Mouse (Mus musculus) embryonic facial prominence, embryonic 11.5 days (tissue): ENCODE results near the gene Celsr1. TPM values are rescaled to one million over a fixed set of nuclear protein-coding genes. Genes with fewer than 3 reads are reported as not detected.

Experiments
- ATAC-seq: fragments of 200-750 bp; cut with Nextera tagmentation; replicated peaks from 2 replicates; pipeline ENCODE4 v1.8.0; 2017; ENCODE audit warnings: low read depth; ENCODE audit not compliant: insufficient number of reproducible peaks, low FRiP score, low TSS enrichment
- DNase-seq: peaks from one replicate; pipeline ENCODE4 v3.0.0-alpha.2; 2015; ENCODE audit warnings: low spot score
- H3K27ac ChIP-seq: fragments of 300-500 bp; sonication (generic); replicated peaks from 2 replicates; pipeline ENCODE4 v1.5.1; 2014; ENCODE audit warnings: mild to moderate bottlenecking, low read depth, low read length, control low read depth
- H3K27me3 ChIP-seq: fragments of 300-500 bp; sonication (generic); 2 replicates; pipeline ENCODE4 v1.6.1; 2014; ENCODE audit warnings: mild to moderate bottlenecking, low read length, moderate library complexity, mixed read lengths; ENCODE audit not compliant: control insufficient read depth, insufficient read depth
- H3K36me3 ChIP-seq: fragments of 300-500 bp; sonication (generic); replicated peaks from 2 replicates; pipeline ENCODE4 v1.6.1; 2014; ENCODE audit warnings: low read depth, mild to moderate bottlenecking, low read length, moderate library complexity, mixed read lengths; ENCODE audit not compliant: control insufficient read depth, insufficient read depth
- H3K4me1 ChIP-seq: fragments of 300-500 bp; sonication (generic); 2 replicates; pipeline ENCODE4 v1.6.1; 2014; ENCODE audit warnings: low read length, mixed read lengths; ENCODE audit not compliant: control insufficient read depth, insufficient read depth
- H3K4me2 ChIP-seq: fragments of 300-500 bp; sonication (generic); 2 replicates; pipeline ENCODE4 v1.6.1; 2014; ENCODE audit warnings: low read depth, mild to moderate bottlenecking, control low read depth, low read length, moderate library complexity
- H3K4me3 ChIP-seq: fragments of 300-500 bp; sonication (generic); 2 replicates; pipeline ENCODE4 v1.5.1; 2014; ENCODE audit warnings: low read depth, low read length, control low read depth
- H3K9ac ChIP-seq: fragments of 300-500 bp; sonication (generic); replicated peaks from 2 replicates; pipeline ENCODE4 v1.6.1; 2014; ENCODE audit warnings: mild to moderate bottlenecking, control low read depth, low read length
- H3K9me3 ChIP-seq: fragments of 300-500 bp; sonication (generic); replicated peaks from 2 replicates; pipeline ENCODE4 v1.6.1; 2016; ENCODE audit warnings: mild to moderate bottlenecking, low read length, inconsistent platforms, mixed read lengths; ENCODE audit not compliant: control insufficient read depth
- WGBS: fragments of 180-500 bp; shearing (Covaris S2); extraction: QIAGEN DNeasy Blood & Tissue Kit; methylation state at CpG from one replicate; pipeline ENCODE4 v1.1.7; 2014; 5-methylcytosine and 5-hydroxymethylcytosine counted together
- polyA plus RNA-seq: library from polyadenylated mRNA; unstranded; fragments of >200 nt; fragmentation: Nextera tagmentation; extraction: Ambion mirVana; gene quantifications from 2 replicates; pipeline ENCODE4 v1.2.1, GENCODE M21; 2014

The Celsr1 gene
- polyA plus RNA-seq, 1 experiment from 2014 or later = 2.0 TPM

GRCm38 (mm10) chr15:86077934-86078333, 44.4 kb upstream of the Celsr1 start:
- Histone ChIP-seq H3K27me3 (no peaks in the 10 kb centered on the region), H3K36me3 (no peaks in the 10 kb centered on the region), H3K4me2 (no peak overlapping the region), H3K4me1 (no peaks in the 10 kb centered on the region), H3K9me3 (no peaks in the 10 kb centered on the region), H3K27ac (no peak overlapping the region), H3K4me3 (no peak overlapping the region), H3K9ac (no peak overlapping the region)
- ATAC-seq (no peak), DNase-seq (no peak)
- 83% methylated on average over 5 of the region's 5 CpGs for WGBS

GRCm38 (mm10) chr15:86076378-86076777, 42.8 kb upstream of the Celsr1 start:
- H3K9ac ChIP-seq = no peak overlapping the region
- H3K36me3 ChIP-seq = no peaks in the 10 kb centered on the region
- no peak overlapping the region for H3K4me3 ChIP-seq
- DNase-seq (no peak), ATAC-seq (no peak)
- H3K9me3 ChIP-seq = no peaks in the 10 kb centered on the region
- H3K27me3 ChIP-seq = no peaks in the 10 kb centered on the region
- H3K4me2 ChIP-seq = no peak overlapping the region
- H3K27ac ChIP-seq = no peak overlapping the region
- WGBS = 82% methylated on average over 8 of the region's 8 CpGs
- no peaks in the 10 kb centered on the region for H3K4me1 ChIP-seq

GRCm38 (mm10) chr15:86076048-86076315, 42.4 kb upstream of the Celsr1 start:
- no peak overlapping the region for H3K9ac ChIP-seq
- no peak overlapping the region for H3K4me3 ChIP-seq
- no peaks in the 10 kb centered on the region for H3K9me3 ChIP-seq
- H3K27ac ChIP-seq = no peak overlapping the region
- H3K4me1 ChIP-seq = no peaks in the 10 kb centered on the region
- WGBS = 71% methylated on average over 2 of the region's 2 CpGs
- no peaks in the 10 kb centered on the region for H3K27me3 ChIP-seq
- no peak overlapping the region for H3K4me2 ChIP-seq
- no peaks in the 10 kb centered on the region for H3K36me3 ChIP-seq
- DNase-seq (no peak), ATAC-seq (no peak)

GRCm38 (mm10) chr15:86075305-86076047, 41.9 kb upstream of the Celsr1 start:
- no peak overlapping the region for H3K9ac ChIP-seq
- 89% methylated on average over 20 of the region's 20 CpGs for WGBS
- H3K27ac ChIP-seq = no peak overlapping the region
- H3K4me2 ChIP-seq = no peak overlapping the region
- no peaks in the 10 kb centered on the region for H3K9me3 ChIP-seq
- no peak overlapping the region for H3K4me3 ChIP-seq
- DNase-seq (no peak), ATAC-seq (no peak)
- no peaks in the 10 kb centered on the region for H3K36me3 ChIP-seq
- H3K27me3 ChIP-seq = no peaks in the 10 kb centered on the region
- no peaks in the 10 kb centered on the region for H3K4me1 ChIP-seq

- H3K27ac ChIP-seq = no peak overlapping the region
- peaks cover 2% of the 10 kb centered on the region; the same call in 1 of the 2 replicates for H3K4me1 ChIP-seq
- H3K4me2 ChIP-seq = no peak overlapping the region
These were observed 40.8 kb upstream of the Celsr1 start for GRCm38 (mm10) chr15:86074171-86074937.

GRCm38 (mm10) chr15:86071166-86071565, 37.6 kb upstream of the Celsr1 start:
- ATAC-seq (no peak), DNase-seq (no peak)
- H3K9me3 ChIP-seq = no peaks in the 10 kb centered on the region
- 76% methylated on average over 1 of the region's 1 CpGs for WGBS
- no peaks in the 10 kb centered on the region for H3K27me3 ChIP-seq
- no peak overlapping the region for H3K4me2 ChIP-seq
- no peak overlapping the region for H3K9ac ChIP-seq
- H3K27ac ChIP-seq = no peak overlapping the region
- H3K4me3 ChIP-seq = no peak overlapping the region
- peaks cover 2% of the 10 kb centered on the region; the same call in 1 of the 2 replicates for H3K4me1 ChIP-seq
- no peaks in the 10 kb centered on the region for H3K36me3 ChIP-seq

More at GRCm38 (mm10) chr15:86074171-86074937, 40.8 kb upstream of the Celsr1 start:
- 86% methylated on average over 16 of the region's 16 CpGs for WGBS
- no peak for ATAC-seq
- DNase-seq = no peak
- H3K9me3 ChIP-seq = no peaks in the 10 kb centered on the region
- no peak overlapping the region for H3K4me3 ChIP-seq
- no peaks in the 10 kb centered on the region for H3K27me3 ChIP-seq
- no peaks in the 10 kb centered on the region for H3K36me3 ChIP-seq
- H3K9ac ChIP-seq = no peak overlapping the region

GRCm38 (mm10) chr15:86070368-86070767, 36.8 kb upstream of the Celsr1 start:
- WGBS = 63% methylated on average over 11 of the region's 11 CpGs
- no peak overlapping the region for H3K9ac ChIP-seq
- H3K9me3 ChIP-seq = no peaks in the 10 kb centered on the region
- DNase-seq (no peak), ATAC-seq (no peak)
- no peaks in the 10 kb centered on the region for H3K36me3 ChIP-seq
- H3K27ac ChIP-seq = no peak overlapping the region
- no peak overlapping the region for H3K4me3 ChIP-seq
- no peaks in the 10 kb centered on the region for H3K27me3 ChIP-seq
- H3K4me1 ChIP-seq = peaks cover 2% of the 10 kb centered on the region; the same call in 1 of the 2 replicates
- H3K4me2 ChIP-seq = no peak overlapping the region
